Mouse (Mus musculus): ENCODE measurements around the gene R3hdm1.

- TF ChIP-seq POLR2A (IDR thresholded peaks at IDR 0.05; ENCODE audit: control insufficient read depth, low read depth, low read length) (no peak), CTCF (IDR thresholded peaks at IDR 0.05; ENCODE audit: control insufficient read depth, insufficient read depth, insufficient replicate concordance, low read depth, low read length) (no peak)
Measured at GRCm38 (mm10) chr1:128103520-128104088, 503 bp downstream of the R3hdm1 start.
